Mouse (Mus musculus): Measurements from ENCODE around the gene Gpank1. TPM values are rescaled to one million over a fixed set of nuclear protein-coding genes. Genes with fewer than 3 reads are reported as not detected.

Gene Gpank1
- total RNA-seq, 2 experiments from 2014 or later, result 10.7 to 14.6 TPM

DNA sequence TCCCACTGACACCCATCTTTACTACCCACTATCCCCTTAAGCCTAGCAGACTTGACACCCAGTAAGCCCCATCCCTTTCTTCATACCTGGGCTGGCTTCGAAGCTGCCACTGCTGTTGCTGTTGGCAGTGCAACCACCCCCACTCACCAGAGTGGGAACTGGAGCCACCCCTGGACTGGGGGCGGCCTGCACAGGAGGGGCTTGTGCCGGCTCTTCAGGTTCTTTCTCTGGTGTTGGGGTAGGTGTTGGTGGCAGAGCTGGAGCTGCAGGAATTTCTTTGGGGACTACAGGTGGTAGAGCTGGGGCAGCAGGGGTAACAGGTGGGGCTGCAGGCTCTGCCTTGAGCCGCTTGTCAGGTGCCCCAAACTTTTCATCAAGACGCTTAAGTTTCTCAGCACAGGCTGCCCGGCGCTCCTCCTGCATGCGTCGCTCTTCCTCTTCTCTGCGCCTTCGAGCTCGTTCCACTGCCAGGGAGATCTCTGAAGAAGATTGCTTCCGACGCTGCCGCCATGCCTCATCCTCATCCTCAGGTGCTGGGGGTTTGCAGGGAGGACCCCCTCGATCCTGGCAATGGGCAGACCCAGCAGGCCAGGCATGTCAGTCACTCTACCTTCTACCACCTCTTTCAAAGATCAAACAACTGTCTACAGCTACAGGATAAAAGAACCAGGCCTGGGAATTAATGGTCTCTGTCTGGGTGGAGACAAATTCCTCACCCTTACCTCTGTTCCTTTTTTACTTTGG lies 37.8 kb downstream of the Gpank1 start:
- no peak for DNase-seq (ENCODE audit: low spot score in 2 of 2)

DNA sequence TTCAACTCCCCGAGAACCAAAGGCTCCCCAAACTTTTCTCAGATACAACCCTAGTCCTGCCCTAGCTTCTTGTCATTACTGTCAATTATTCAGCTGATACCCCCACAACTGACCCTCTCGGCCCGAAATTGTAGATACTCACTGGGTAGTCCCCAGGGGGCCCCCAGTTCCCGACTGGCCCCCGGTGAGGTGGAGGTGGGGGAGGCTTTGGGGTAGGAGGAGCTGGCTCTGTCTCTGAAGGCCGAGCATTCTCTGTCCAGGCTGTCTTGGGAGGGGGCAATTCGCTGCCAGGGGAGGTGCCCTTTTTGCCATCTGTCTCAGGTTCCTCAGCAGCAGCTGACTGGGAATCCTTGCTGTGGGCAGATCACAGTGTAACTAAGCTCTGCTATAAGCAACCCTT lies 38.4 kb downstream of the Gpank1 start:
- no peak for DNase-seq (ENCODE audit: low spot score in 2 of 2)

DNA sequence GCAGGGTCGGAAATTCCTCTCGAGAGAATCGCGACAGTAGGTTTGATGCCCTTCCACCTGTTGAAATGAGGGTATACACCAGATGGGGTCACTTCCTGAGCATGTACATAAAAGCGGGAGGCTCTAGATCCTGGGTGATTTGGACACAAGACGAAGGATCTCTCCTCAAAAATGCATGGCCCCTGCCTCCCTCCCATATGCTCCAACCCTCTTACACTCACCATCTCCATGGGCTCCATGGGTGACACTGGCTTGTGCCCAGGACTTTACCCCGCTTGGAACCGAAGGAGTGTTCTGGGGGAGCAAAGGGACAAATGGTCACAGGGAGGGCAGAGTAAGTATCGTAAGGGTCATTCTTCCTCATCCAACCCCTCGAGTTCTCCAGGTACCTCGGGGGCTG lies 40.2 kb downstream of the Gpank1 start:
- no peak for DNase-seq (ENCODE audit: low spot score in 2 of 2)

DNA sequence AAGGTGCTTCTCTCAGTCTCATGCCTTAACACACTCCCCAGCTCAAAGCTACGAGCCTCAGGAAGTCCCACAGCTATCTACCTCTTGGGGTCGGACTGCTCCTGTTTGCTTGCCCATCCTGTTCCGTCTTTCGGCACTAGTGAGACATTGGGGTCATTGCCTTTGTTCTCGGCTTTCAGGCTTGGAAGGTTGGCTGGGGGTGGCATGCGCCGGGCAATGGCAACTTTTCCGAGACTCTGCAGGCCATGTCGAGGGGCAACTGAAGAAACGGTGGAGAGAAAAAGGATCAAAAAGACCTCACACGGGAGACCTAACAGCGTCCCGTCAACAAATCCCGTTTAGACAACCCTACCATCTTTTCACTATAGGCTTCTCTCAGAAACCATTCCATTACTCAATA lies 40.9 kb downstream of the Gpank1 start:
- DNase-seq (ENCODE audit: low spot score in 2 of 2), result no peak

DNA sequence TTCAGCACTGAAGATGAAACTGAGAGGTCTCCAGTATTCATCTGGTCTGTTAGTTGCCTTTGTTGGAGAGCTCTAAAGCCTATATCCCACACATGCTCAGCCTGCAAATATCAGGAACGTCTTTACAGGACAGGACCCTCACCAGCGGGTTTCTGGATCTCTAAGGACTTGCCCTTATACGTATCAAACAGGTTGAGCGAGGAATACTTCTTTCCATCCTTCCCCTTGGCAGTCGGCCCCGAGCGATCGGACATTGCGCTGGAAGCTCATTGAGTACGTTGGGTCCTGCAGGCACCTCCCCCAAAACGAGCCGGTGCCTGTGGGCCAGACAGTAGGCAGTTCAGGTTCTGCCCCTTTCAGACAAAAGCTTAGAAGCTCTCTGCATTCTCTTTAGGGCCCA lies 41.5 kb downstream of the Gpank1 start:
- no peak for DNase-seq (ENCODE audit: low spot score in 2 of 2)

DNA sequence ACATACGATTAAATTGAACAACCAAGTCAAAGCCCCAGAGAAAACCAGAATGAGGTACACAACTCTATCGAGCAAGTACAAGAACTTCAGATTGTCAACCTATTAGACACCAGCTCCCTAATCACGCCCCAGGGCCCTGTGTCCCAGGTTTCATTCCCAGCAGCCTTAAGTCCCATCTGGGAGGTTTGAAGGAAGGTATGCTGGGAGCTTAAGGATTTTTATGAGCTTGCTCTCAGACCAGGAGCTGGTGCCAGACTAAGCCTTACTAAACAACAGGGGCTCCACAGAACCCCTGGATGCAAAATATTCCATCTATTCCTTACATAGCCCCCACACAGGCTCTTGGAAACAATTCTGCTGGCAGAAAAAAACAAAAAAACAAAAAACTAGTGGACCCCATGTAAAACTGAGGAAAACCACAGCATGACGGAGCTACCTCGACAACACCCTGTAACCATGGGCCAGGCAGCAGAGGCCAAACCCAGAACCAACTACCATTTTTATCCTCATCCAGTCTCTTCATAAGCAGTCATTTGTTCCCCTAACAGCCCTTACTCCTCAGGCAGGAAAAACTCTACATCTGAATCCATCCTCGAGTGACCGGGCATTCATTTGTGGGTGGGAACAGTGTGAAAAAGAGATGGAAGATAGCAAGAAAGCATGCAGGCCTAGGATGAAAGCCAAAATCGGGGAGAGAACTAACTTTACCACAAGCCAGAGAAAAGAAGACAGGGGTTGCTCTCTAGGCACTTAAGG lies 42.2 kb downstream of the Gpank1 start:
- DNase-seq (ENCODE audit: low spot score in 2 of 2), result no peak

DNA sequence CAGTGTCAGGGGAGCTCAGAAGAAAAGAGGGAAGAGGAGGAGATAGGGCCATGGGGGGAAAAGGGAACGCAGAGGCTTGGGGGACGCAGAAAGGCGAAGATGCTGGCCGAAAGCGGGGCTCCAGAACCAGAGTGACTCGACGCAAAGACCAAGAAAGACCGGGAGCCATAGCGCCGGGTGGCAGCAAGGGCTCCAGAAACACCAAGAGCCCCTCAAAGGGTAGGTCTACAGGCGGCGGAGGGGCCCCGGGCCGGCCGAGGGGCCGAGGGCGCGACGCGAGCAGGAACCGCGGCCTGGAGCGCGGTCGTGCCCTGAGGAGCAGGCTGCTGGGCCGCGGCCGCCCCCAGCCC lies 42.9 kb downstream of the Gpank1 start:
- no peak for DNase-seq (ENCODE audit: low spot score in 2 of 2)

DNA sequence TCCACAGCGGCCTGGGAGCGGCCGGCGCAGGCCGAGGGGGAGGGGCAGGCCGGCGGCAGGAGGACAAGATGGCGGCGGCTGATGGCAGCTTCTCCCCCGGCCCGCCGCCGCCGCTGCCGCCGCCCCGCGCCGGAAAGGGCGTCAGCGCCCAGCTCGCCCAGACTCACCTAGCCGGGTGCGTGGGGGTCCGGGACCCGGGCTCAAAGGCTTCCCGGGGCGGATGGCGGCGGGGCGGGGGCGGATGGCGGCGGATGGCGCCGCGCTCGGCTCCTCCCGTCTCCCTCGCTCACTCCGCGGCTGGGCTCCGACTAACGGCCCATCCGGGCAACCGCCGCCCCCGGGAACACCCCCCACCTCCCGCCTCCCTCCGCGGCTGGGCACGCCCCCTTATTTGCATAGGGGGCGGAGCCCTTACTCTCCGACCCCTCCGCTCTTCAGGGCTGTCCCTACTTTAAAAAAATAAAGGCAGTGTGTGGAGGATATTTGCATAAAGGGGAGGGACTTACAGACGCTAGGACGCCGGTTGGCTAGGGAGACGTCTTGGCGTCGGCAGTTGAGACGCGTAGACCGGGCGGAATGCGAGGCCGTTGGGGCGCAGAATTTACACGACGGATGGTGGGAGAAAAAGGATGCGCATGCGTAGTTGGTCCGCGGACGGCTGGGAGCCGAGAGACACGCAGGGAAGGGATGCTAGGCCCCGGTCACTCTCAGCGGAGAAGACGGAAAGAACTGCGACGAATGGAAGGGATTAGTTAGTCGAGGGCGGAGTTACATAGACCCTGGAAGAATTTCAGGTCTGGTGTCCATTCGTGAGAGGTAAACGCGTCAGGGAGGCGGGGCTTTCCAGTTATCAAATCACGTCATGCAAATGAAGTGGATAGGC lies 43.6 kb downstream of the Gpank1 start, which contains the start of gene Prrc2a:
TSS of gene Prrc2a (minus strand) at position 330 of the 883 bp plus-strand sequence.
- DNase-seq (ENCODE audit: low spot score in 2 of 2), result peak; percentile 99

DNA sequence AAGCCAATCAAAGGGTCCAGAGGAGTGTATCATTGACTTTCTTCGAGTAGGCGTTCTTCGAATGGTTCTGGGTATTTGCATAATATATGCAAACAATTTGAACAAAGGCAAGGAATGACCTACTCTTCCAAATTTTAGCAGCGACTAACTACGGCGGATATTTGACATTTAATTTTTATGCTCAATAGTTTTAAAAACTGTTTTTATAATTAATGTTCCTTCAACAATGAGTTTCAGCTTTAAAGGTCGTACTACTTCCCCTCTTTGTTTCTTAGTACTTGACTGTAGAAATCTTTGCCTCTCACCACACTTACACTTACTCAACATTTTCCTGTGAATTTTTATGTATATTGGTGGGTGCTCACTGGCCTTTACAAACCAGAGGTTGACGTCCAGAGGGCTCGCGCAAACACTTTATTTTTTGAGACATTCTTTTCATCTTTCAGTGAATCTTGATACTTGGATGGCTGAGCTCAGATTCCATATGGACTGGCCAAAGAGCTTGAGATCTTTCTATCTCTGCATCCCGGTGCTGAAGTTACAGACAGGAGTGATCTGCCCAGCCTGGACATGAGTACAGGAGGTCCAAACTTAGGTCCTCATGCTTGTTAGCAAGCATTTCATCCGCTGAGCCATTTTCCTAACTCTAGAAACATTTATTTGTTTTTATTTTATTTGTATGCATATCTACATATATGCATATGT lies 44.3 kb downstream of the Gpank1 start:
- DNase-seq (ENCODE audit: low spot score in 2 of 2), result peak in 1 of 2 experiments; percentile 14

DNA sequence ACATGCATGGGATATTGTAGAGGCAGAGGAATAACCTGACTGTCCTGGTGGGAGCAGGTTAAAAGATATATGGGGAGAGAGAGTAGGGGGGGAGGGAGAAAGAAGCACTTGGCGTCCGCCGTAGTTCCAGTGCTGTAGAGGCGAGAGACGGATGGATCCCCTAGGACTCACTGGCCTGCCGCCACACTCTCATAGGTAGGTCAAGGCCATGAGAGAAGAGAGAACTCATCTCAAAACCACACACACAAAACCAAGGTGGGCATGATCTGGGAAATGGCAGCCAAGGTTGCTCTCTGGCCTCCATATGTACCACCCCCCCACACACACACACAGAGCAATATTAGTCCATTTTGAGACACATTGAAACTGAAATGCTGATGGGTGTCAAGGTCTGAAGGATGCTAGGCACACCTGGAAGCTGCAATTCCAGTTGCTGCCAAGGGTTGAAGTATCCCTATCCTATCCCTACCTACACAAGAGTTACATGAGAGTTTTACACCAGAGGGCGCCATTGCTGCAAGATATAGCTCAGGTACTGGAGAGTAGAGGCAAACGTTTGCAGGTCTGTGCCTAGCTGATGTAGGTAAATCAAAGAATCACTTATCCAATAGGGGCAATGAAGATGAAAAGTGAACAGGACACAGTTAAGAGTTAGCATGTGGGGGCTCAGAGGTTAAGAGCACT lies 45.2 kb downstream of the Gpank1 start:
- peak; percentile 60 to 69 for DNase-seq (ENCODE audit: low spot score in 2 of 2)

DNA sequence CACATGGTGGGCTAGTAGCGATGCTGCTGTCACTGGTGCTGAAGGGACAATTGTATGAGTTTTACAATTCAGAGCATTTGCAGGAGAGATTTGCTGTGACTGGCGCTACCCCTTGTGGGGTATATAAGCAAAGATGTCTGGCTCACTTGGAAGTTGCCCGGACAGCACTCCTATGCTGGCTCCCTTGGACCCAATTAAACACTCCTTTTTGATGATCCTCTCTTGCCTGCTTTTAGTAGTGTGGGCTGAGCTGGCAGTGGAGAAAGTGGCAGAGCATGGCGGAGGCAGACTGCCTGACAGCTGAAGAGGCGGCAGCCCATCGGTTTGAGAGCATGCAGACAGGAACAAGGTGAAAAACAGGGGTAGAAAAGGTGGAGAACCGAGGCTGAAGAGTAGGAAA lies 46.5 kb downstream of the Gpank1 start:
- peak in 1 of 2 experiments; percentile 16 for DNase-seq (ENCODE audit: low spot score in 2 of 2)

DNA sequence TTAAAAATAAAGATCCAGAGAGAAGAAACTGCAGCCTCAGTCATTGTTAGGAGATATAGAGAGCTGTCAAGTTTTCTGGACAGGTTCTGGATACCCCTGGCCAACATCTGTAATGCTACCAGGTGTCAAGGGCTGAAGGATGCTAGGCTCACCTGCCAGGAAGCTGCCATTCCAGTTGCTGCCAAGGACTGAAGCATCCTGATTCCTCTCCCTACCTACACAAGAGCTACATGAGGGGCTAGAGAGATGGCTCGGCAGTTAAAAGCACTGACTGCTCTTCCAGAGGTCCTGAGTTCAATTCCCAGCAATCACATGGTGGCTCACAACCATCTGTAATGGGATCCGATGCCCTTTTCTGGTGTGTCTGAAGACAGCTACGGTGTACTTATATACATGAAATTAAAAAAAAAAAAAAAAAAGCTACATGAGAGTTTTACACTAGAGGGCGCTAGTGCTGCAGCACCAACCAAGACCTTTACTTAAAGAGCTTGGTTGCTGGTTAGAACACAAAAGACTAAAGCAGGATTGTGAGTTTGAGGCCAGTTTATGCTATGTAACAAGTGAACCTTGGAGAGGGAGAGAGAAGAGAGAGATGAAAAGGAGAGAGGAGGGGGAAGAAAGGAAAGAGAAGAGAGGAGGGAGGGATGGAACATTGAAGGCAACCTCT lies 47.4 kb downstream of the Gpank1 start:
- peak; percentile 14 to 29 for DNase-seq (ENCODE audit: low spot score in 2 of 2)

DNA sequence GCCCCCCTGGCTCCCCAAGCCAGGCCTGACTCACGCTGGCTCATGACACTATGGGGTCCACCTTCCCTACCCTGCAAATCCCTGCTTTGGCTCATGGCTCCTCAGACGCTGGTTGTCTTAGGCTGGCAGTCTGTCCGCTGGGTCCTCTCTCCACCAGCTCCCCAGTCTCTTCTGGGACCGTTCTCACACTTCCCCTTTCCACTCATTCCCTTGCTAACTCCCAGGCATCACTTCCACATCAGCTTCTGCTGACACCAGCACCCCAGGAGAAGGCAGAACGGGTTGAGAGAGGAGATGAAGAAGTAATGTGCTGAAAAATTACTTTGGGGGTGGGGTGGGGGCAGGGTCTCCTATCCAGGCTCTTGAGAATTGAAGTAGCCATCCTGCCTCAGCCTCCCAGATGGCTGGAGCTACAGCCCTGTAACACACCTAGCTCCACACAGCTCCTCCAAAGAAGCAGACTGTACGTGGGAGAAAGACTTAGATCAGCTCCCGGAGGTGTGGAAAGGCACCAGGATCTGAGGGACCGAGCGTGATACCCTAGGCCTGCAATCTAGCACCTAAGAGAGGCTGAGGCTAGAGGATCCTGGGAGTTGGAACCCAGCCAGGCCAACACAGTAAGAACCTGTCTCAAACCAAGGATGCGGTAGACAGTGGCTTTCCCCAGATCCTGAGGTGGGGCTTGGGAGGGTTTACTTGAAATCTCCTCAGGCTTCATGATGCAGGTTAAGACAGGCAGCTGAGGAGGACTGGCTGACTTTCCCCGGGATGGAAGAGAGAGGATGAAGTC lies 51.4 kb downstream of the Gpank1 start:
- DNase-seq (ENCODE audit: low spot score in 2 of 2), result peak in 1 of 2 experiments; percentile 24

DNA sequence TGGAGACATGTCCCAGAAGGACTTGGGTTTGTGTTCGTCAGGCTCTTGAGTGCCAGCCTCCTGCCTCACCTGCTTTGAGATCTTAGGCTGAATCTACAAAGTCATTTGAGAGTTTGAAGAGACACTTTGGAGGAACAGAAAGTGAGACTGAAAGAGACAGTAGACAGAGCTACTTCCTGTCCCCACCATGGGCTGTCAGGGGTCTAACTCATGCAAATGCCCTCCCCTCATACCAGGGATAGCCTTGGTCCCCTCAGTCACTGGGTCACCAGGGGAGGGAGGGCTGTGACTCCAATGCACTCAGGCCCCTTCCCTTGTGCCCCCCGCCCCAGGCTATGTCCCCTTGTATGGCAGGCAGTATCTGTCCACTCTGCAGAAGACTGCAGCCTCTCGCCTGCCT lies 52.1 kb downstream of the Gpank1 start:
- no peak for DNase-seq (ENCODE audit: low spot score in 2 of 2)

Other genes starting within 250 kb of the Gpank1 start
- 10 to 100 TPM in 1 of 2 experiments, 1 to 10 TPM in 1; 9.8 to 10.0 TPM for gene Zbtb12, start 242.0 kb upstream of the Gpank1 start, total RNA-seq (2021)
- under 1 TPM in 1 of 2 experiments, not detected in 1; 0.20 TPM for gene Gm20547, start 239.4 kb upstream of the Gpank1 start, total RNA-seq (2021)
- 1 to 10 TPM; 1.3 to 1.4 TPM for gene C2, start 223.2 kb upstream of the Gpank1 start, total RNA-seq (2021)
- gene Ehmt2, start 223.0 kb upstream of the Gpank1 start, total RNA-seq (2021), result 100 to 1,000 TPM; 174 to 175 TPM
- under 1 TPM; 0.16 to 0.20 TPM for gene Slc44a4, start 207.0 kb upstream of the Gpank1 start, total RNA-seq (2021)
- 10 to 100 TPM; 23.6 to 24.4 TPM for gene Neu1, start 190.2 kb upstream of the Gpank1 start, total RNA-seq (2021)
- 1 to 10 TPM; 4.3 to 5.3 TPM for gene Hspa1b, start 162.2 kb upstream of the Gpank1 start, total RNA-seq (2021)
- gene Gm20481, start 151.5 kb upstream of the Gpank1 start, total RNA-seq (2021), result not detected
- gene Hspa1a, start 149.3 kb upstream of the Gpank1 start, total RNA-seq (2021), result 1 to 10 TPM; 6.8 to 8.7 TPM
- gene Hspa1l, start 148.8 kb upstream of the Gpank1 start, total RNA-seq (2021), result under 1 TPM; 0.30 to 0.38 TPM
- gene Lsm2, start 139.6 kb upstream of the Gpank1 start, total RNA-seq (2021), result 10 to 100 TPM; 24.2 to 25.9 TPM
- 10 to 100 TPM; 56.3 to 62.1 TPM for gene Vars, start 120.5 kb upstream of the Gpank1 start, total RNA-seq (2021)
- gene Vwa7, start 104.9 kb upstream of the Gpank1 start, total RNA-seq (2021), result under 1 TPM; 0.16 to 0.30 TPM
- 1 to 10 TPM in 1 of 2 experiments, under 1 TPM in 1; 0.53 to 1.4 TPM for gene Sapcd1, start 93.4 kb upstream of the Gpank1 start, total RNA-seq (2021)
- 1 to 10 TPM in 1 of 2 experiments, under 1 TPM in 1; 0.91 to 1.4 TPM for gene Msh5, start 74.7 kb upstream of the Gpank1 start, total RNA-seq (2021)
- 10 to 100 TPM; 19.3 to 19.6 TPM for gene Clic1, start 71.5 kb upstream of the Gpank1 start, total RNA-seq (2021)
- gene Ddah2, start 62.4 kb upstream of the Gpank1 start, total RNA-seq (2021), result 10 to 100 TPM; 47.3 to 59.0 TPM
- gene Ly6g6c, start 56.1 kb upstream of the Gpank1 start, total RNA-seq (2021), result not detected
- not detected for gene Mpig6b, start 55.3 kb upstream of the Gpank1 start, total RNA-seq (2021)
- gene Ly6g6e, start 44.6 kb upstream of the Gpank1 start, total RNA-seq (2021), result 1 to 10 TPM; 2.8 to 3.5 TPM
- gene Ly6g6d, start 43.4 kb upstream of the Gpank1 start, total RNA-seq (2021), result 1 to 10 TPM in 1 of 2 experiments, under 1 TPM in 1; 0.78 to 1.6 TPM
- gene Ly6g6f, start 35.8 kb upstream of the Gpank1 start, total RNA-seq (2021), result not detected
- 10 to 100 TPM; 77.4 to 79.9 TPM for gene Abhd16a, start 32.2 kb upstream of the Gpank1 start, total RNA-seq (2021)
- gene Ly6g5c, start 13.2 kb upstream of the Gpank1 start, total RNA-seq (2021), result not detected
- under 1 TPM; 0.58 to 0.82 TPM for gene Ly6g5b, start 6.0 kb upstream of the Gpank1 start, total RNA-seq (2021)
- gene Csnk2b, start 598 bp downstream of the Gpank1 start, total RNA-seq (2021), result 100 to 1,000 TPM; 178 to 202 TPM
- 10 to 100 TPM; 21.4 to 25.9 TPM for gene D17H6S53E, start 4.9 kb downstream of the Gpank1 start, total RNA-seq (2021)
- not detected for gene Apom, start 10.6 kb downstream of the Gpank1 start, total RNA-seq (2021)
- 100 to 1,000 TPM; 284 to 308 TPM for gene Bag6, start 13.7 kb downstream of the Gpank1 start, total RNA-seq (2021)
- gene Prrc2a, start 43.4 kb downstream of the Gpank1 start, total RNA-seq (2021), result 100 to 1,000 TPM; 284 to 322 TPM
- 10 to 100 TPM; 10.3 to 10.5 TPM for gene Aif1, start 54.6 kb downstream of the Gpank1 start, total RNA-seq (2021)
- gene Lst1, start 67.0 kb downstream of the Gpank1 start, total RNA-seq (2021), result 10 to 100 TPM; 15.6 to 17.2 TPM
- 1 to 10 TPM in 1 of 2 experiments, under 1 TPM in 1; 0.74 to 1.2 TPM for gene Ltb, start 73.0 kb downstream of the Gpank1 start, total RNA-seq (2021)
- gene Tnf, start 80.6 kb downstream of the Gpank1 start, total RNA-seq (2021), result not detected
- gene Lta, start 83.9 kb downstream of the Gpank1 start, total RNA-seq (2021), result under 1 TPM; 0.43 to 0.71 TPM
- not detected for gene Gm16181, start 99.4 kb downstream of the Gpank1 start, total RNA-seq (2021)
- gene Atp6v1g2, start 112.2 kb downstream of the Gpank1 start, total RNA-seq (2021), result 100 to 1,000 TPM; 310 to 356 TPM
- 10 to 100 TPM; 14.2 to 15.5 TPM for gene Nfkbil1, start 114.3 kb downstream of the Gpank1 start, total RNA-seq (2021)
- 100 to 1,000 TPM; 257 to 272 TPM for gene Ddx39b, start 120.3 kb downstream of the Gpank1 start, total RNA-seq (2021)
- gene H2-D1, start 141.3 kb downstream of the Gpank1 start, total RNA-seq (2021), result 10 to 100 TPM; 15.2 to 17.5 TPM
- under 1 TPM in 1 of 2 experiments, not detected in 1; 0.74 TPM for gene H2-Q1, start 198.9 kb downstream of the Gpank1 start, total RNA-seq (2021)
- 1 to 10 TPM; 2.0 to 2.1 TPM for gene H2-Q2, start 220.8 kb downstream of the Gpank1 start, total RNA-seq (2021)